Mouse (Mus musculus) limb, embryonic 14.5 days (tissue): ENCODE data around the gene Kcnip2. TPM values are rescaled to one million over a fixed set of nuclear protein-coding genes. Genes with fewer than 3 reads are reported as not detected.
A peak's percentile ranks its signal among the peaks of the same experiment; 100 is the strongest.

ENCODE experiments used
- ATAC-seq: fragments of 200-750 bp; cut with Nextera tagmentation; 2 replicates; pipeline ENCODE4 v1.8.0; 2017; ENCODE audit warnings: low read depth, moderate number of reproducible peaks, moderate TSS enrichment; ENCODE audit not compliant: low FRiP score
- DNase-seq: peaks from one replicate; pipeline ENCODE4 v3.0.0-alpha.2; 2015; ENCODE audit warnings: low spot score
- H3K27ac ChIP-seq: fragments of 300-500 bp; sonication (generic); replicated peaks from 2 replicates; pipeline ENCODE4 v1.5.1; 2014; ENCODE audit warnings: low read depth, mild to moderate bottlenecking, low read length, moderate library complexity, mixed read lengths
- H3K27me3 ChIP-seq: fragments of 300-500 bp; sonication (generic); 2 replicates; pipeline ENCODE4 v1.6.1; 2014; ENCODE audit warnings: low read length, mixed read lengths; ENCODE audit not compliant: control insufficient read depth, insufficient read depth
- H3K36me3 ChIP-seq: fragments of 300-500 bp; sonication (generic); 2 replicates; pipeline ENCODE4 v1.6.1; 2014; ENCODE audit warnings: mild to moderate bottlenecking, low read length, moderate library complexity, mixed read lengths; ENCODE audit not compliant: control insufficient read depth, insufficient read depth
- H3K4me1 ChIP-seq: fragments of 300-500 bp; sonication (generic); 2 replicates; pipeline ENCODE4 v1.6.1; 2014; ENCODE audit warnings: antibody characterized with exemption, low read length, mixed read lengths; ENCODE audit not compliant: control insufficient read depth, insufficient read depth
- H3K4me2 ChIP-seq: fragments of 300-500 bp; sonication (generic); replicated peaks from 2 replicates; pipeline ENCODE4 v1.6.1; 2014; ENCODE audit warnings: low read depth, mild to moderate bottlenecking, low read length, moderate library complexity; ENCODE audit not compliant: severe bottlenecking
- H3K4me3 ChIP-seq: fragments of 300-500 bp; sonication (generic); replicated peaks from 2 replicates; pipeline ENCODE4 v1.5.1; 2014; ENCODE audit warnings: low read length
- H3K9ac ChIP-seq: fragments of 300-500 bp; sonication (generic); 2 replicates; pipeline ENCODE4 v1.6.1; 2014; ENCODE audit warnings: mild to moderate bottlenecking, low read depth, low read length, moderate library complexity; ENCODE audit not compliant: severe bottlenecking
- H3K9me3 ChIP-seq: fragments of 300-500 bp; sonication (generic); 2 replicates; pipeline ENCODE4 v1.6.1; 2016; ENCODE audit warnings: low read length; ENCODE audit not compliant: control insufficient read depth
- POLR2A ChIP-seq: fragments of 200-500 bp; IDR thresholded peaks from 2 replicates; pipeline ENCODE4 v1.8.0; 2012; ENCODE audit warnings: inconsistent platforms, mild to moderate bottlenecking, moderate library complexity, borderline replicate concordance; ENCODE audit not compliant: insufficient read depth, insufficient read length; ENCODE audit errors: extremely low read depth
- WGBS: fragments of 180-500 bp; shearing (Covaris S2); extraction: QIAGEN DNeasy Blood & Tissue Kit; methylation state at CpG from one replicate; pipeline ENCODE4 v1.1.7; 2014; 5-methylcytosine and 5-hydroxymethylcytosine counted together
- polyA plus RNA-seq, 2 experiments: library from polyadenylated mRNA; depleted of rRNA in 1 of 2; stranded (reverse) in 1 of 2; unstranded in 1 of 2; fragments of >200 nt; fragmentation: Nextera tagmentation in 1 of 2; extraction: Ambion mirVana in 1 of 2; gene quantifications; 2 replicates each; pipeline versions ENCODE4 v1.2.1 to v1.2.3; 2012 to 2014

The Kcnip2 gene
- polyA plus RNA-seq, 2 experiments, result 0.92 to 1.5 TPM

- H3K4me1 ChIP-seq, result 0 out of 2 replicates have a peak, but pooled peaks cover 3% of the 10 kb centered on the region
- no peak overlapping the region for H3K27ac ChIP-seq
- H3K4me2 ChIP-seq, result no peak overlapping the region
- H3K9me3 ChIP-seq, result no peaks in the 10 kb centered on the region
- ATAC-seq, result no peak
- no peak for TF ChIP-seq POLR2A
- H3K4me3 ChIP-seq, result no peak overlapping the region
- no peak for DNase-seq
- H3K27me3 ChIP-seq, result no peaks in the 10 kb centered on the region
- 74% methylated on average over 3 of the region's 3 CpGs for WGBS
- no peak overlapping the region for H3K9ac ChIP-seq
- no peaks in the 10 kb centered on the region for H3K36me3 ChIP-seq
These were observed 28.4 kb downstream of the Kcnip2 start for GRCm38 (mm10) chr19:45787450-45787849.

GRCm38 (mm10) chr19:45785470-45785869, 30.4 kb downstream of the Kcnip2 start:
- Histone ChIP-seq H3K4me2 (no peak overlapping the region), H3K4me1 (peaks cover 20% of the 10 kb centered on the region), H3K9ac (no peak overlapping the region), H3K36me3 (peaks cover 8% of the 10 kb centered on the region; the same call in 1 of the 2 replicates), H3K27me3 (no peaks in the 10 kb centered on the region), H3K4me3 (no peak overlapping the region), H3K27ac (no peak overlapping the region), H3K9me3 (no peaks in the 10 kb centered on the region)
- 69% methylated on average over 3 of the region's 3 CpGs for WGBS
- no peak for ATAC-seq
- no peak for DNase-seq
- TF ChIP-seq POLR2A, result no peak

- Histone ChIP-seq H3K27me3 (no peaks in the 10 kb centered on the region), H3K27ac (peak overlapping the region; percentile 61; the same call in 1 of the 2 replicates), H3K4me1 (peaks cover 29% of the 10 kb centered on the region), H3K9ac (peak overlapping the region; percentile 97), H3K9me3 (no peaks in the 10 kb centered on the region), H3K4me3 (peak overlapping the region; percentile 100), H3K4me2 (peak overlapping the region; percentile 62), H3K36me3 (peaks cover 21% of the 10 kb centered on the region)
- no peak for DNase-seq
- no peak for TF ChIP-seq POLR2A
- WGBS, result 30% methylated on average over 17 of the region's 17 CpGs
- no peak for ATAC-seq
These were observed 31.8 kb downstream of the Kcnip2 start for GRCm38 (mm10) chr19:45783933-45784576.

GRCm38 (mm10) chr19:45783181-45783932, 32.5 kb downstream of the Kcnip2 start, which contains the start of gene Mgea5:
Gene Mgea5, minus strand, starts transcription at chr19:45783837.
- peak within 1 kb of the TSS; percentile 100 for H3K4me3 ChIP-seq
- H3K9ac ChIP-seq, result peak within 1 kb of the TSS; percentile 97
- 2% methylated on average over 37 of the region's 71 CpGs for WGBS
- peak within 1 kb of the TSS; percentile 62 for H3K4me2 ChIP-seq
- ATAC-seq, result peak; percentile 98
- H3K27ac ChIP-seq, result peak within 1 kb of the TSS; percentile 97
- no peaks in the 10 kb centered on the region for H3K27me3 ChIP-seq
- peak; percentile 98 for DNase-seq
- 0 out of 2 replicates have a peak, but pooled peaks have one; percentile 82 for TF ChIP-seq POLR2A
- peaks cover 29% of the 10 kb centered on the region for H3K4me1 ChIP-seq
- H3K9me3 ChIP-seq, result no peaks in the 10 kb centered on the region
- peaks cover 28% of the 10 kb centered on the region for H3K36me3 ChIP-seq

- DNase-seq (peak; percentile 55), ATAC-seq (peak; percentile 7)
- TF ChIP-seq POLR2A, result no peak
- H3K4me3 ChIP-seq, result peak overlapping the region; percentile 100
- peaks cover 37% of the 10 kb centered on the region for H3K36me3 ChIP-seq
- H3K9me3 ChIP-seq, result no peaks in the 10 kb centered on the region
- under 1% methylated on average over 36 of the region's 36 CpGs for WGBS
- H3K9ac ChIP-seq, result peak overlapping the region; percentile 97
- no peaks in the 10 kb centered on the region for H3K27me3 ChIP-seq
- peak overlapping the region; percentile 97 for H3K27ac ChIP-seq
- H3K4me2 ChIP-seq, result peak overlapping the region; percentile 56
- H3K4me1 ChIP-seq, result peaks cover 29% of the 10 kb centered on the region
These were observed 33.4 kb downstream of the Kcnip2 start for GRCm38 (mm10) chr19:45782315-45783001.
